Mouse (Mus musculus) liver, adult 2 months (tissue): ENCODE data around the gene Col11a2.

ENCODE experiments used
- CTCF ChIP-seq: fragments of 200-500 bp; IDR thresholded peaks from 2 replicates; pipeline ENCODE4 v1.5.1; 2011; ENCODE audit warnings: low read depth, low read length, control low read depth
- POLR2A ChIP-seq: fragments of 200-500 bp; IDR thresholded peaks from 2 replicates; pipeline ENCODE4 v1.6.1; 2011; ENCODE audit warnings: low read length, control low read depth; ENCODE audit not compliant: insufficient read depth; ENCODE audit errors: extremely low read depth

GRCm38 (mm10) chr17:34006570-34006969 lies 32.7 kb upstream of the Col11a2 start:
- TF ChIP-seq CTCF (no peak), POLR2A (no peak)
